Mouse (Mus musculus) liver, postnatal 0 days (tissue): ENCODE measurements around the gene Rexo5. TPM values are rescaled to one million over a fixed set of nuclear protein-coding genes. Genes with fewer than 3 reads are reported as not detected.

ENCODE experiments used
- ATAC-seq: fragments of 200-750 bp; cut with Nextera tagmentation; 2 replicates; pipeline ENCODE4 v1.8.0; 2017; ENCODE audit warnings: mild to moderate bottlenecking, moderate library complexity
- DNase-seq: peaks from one replicate; pipeline ENCODE4 v3.0.0-alpha.2; 2016
- H3K27ac ChIP-seq: fragments of 300-500 bp; sonication (generic); 2 replicates; pipeline ENCODE4 v1.5.1; 2014; ENCODE audit warnings: antibody characterized with exemption, moderate library complexity, mild to moderate bottlenecking, low read depth
- H3K27me3 ChIP-seq: fragments of 300-500 bp; sonication (generic); 2 replicates; pipeline ENCODE4 v1.6.1; 2014; ENCODE audit warnings: low read length, control low read depth, mixed read lengths; ENCODE audit not compliant: insufficient read depth
- H3K36me3 ChIP-seq: fragments of 300-500 bp; sonication (generic); replicated peaks from 2 replicates; pipeline ENCODE4 v1.6.1; 2014; ENCODE audit warnings: mild to moderate bottlenecking, control low read depth, low read length, moderate library complexity, mixed read lengths; ENCODE audit not compliant: insufficient read depth
- H3K4me1 ChIP-seq: fragments of 300-500 bp; sonication (generic); 2 replicates; pipeline ENCODE4 v1.6.1; 2014; ENCODE audit warnings: antibody characterized with exemption, mild to moderate bottlenecking, control low read depth; ENCODE audit not compliant: insufficient read depth
- H3K4me2 ChIP-seq: fragments of 300-500 bp; sonication (generic); 2 replicates; pipeline ENCODE4 v1.6.1; 2014; ENCODE audit warnings: low read depth, mild to moderate bottlenecking, low read length, moderate library complexity, mixed read lengths
- H3K4me3 ChIP-seq: fragments of 300-500 bp; sonication (generic); 2 replicates; pipeline ENCODE4 v1.5.1; 2014; ENCODE audit warnings: low read depth, low read length
- H3K9ac ChIP-seq: fragments of 300-500 bp; sonication (generic); replicated peaks from 2 replicates; pipeline ENCODE4 v1.6.1; 2014; ENCODE audit warnings: mild to moderate bottlenecking, moderate library complexity
- H3K9me3 ChIP-seq: fragments of 300-500 bp; sonication (generic); 2 replicates; pipeline ENCODE4 v1.6.1; 2016; ENCODE audit warnings: mild to moderate bottlenecking, control low read depth, low read length, mixed read lengths
- CTCF ChIP-seq: sonication (generic); IDR thresholded peaks from 2 replicates; pipeline ENCODE4 v1.5.1; 2016; ENCODE audit warnings: antibody characterized with exemption, low read depth
- EP300 ChIP-seq: IDR thresholded peaks from 2 replicates; pipeline ENCODE4 v1.6.1; 2016; ENCODE audit warnings: antibody characterized with exemption, low read depth, mild to moderate bottlenecking
- WGBS: fragments of 180-500 bp; shearing (Covaris S2); extraction: QIAGEN DNeasy Blood & Tissue Kit; methylation state at CpG from one replicate; pipeline ENCODE4 v1.1.7; 2014; ENCODE audit not compliant: insufficient replicate concordance; 5-methylcytosine and 5-hydroxymethylcytosine counted together
- polyA plus RNA-seq: library from polyadenylated mRNA; unstranded; fragments of >200 nt; fragmentation: Nextera tagmentation; extraction: Ambion mirVana; gene quantifications from 2 replicates; pipeline ENCODE4 v1.2.1, GENCODE M21; 2015

The Rexo5 gene
- polyA plus RNA-seq, 1 experiment from 2014 or later: 5.1 TPM

GRCm38 (mm10) chr7:119872204-119872603, 78.4 kb downstream of the Rexo5 start:
- no peak overlapping the region for H3K27ac ChIP-seq
- TF ChIP-seq CTCF: no peak
- TF ChIP-seq EP300: no peak
- no peaks in the 10 kb centered on the region for H3K9me3 ChIP-seq
- H3K4me3 ChIP-seq: no peak overlapping the region
- DNase-seq (no peak), ATAC-seq (no peak)
- no peak overlapping the region for H3K9ac ChIP-seq
- no peaks in the 10 kb centered on the region for H3K27me3 ChIP-seq
- no peak overlapping the region for H3K4me2 ChIP-seq
- H3K36me3 ChIP-seq: no peaks in the 10 kb centered on the region; the same call in 1 of the 2 replicates
- WGBS: 91% methylated on average over 4 of the region's 4 CpGs
- H3K4me1 ChIP-seq: no peaks in the 10 kb centered on the region

GRCm38 (mm10) chr7:119873050-119873449, 79.2 kb downstream of the Rexo5 start:
- no peak for ATAC-seq
- TF ChIP-seq EP300 (no peak), CTCF (no peak)
- H3K36me3 ChIP-seq: no peaks in the 10 kb centered on the region; the same call in 1 of the 2 replicates
- no peaks in the 10 kb centered on the region for H3K9me3 ChIP-seq
- no peak overlapping the region for H3K4me3 ChIP-seq
- H3K4me1 ChIP-seq: no peaks in the 10 kb centered on the region
- no peak overlapping the region for H3K9ac ChIP-seq
- H3K27me3 ChIP-seq: no peaks in the 10 kb centered on the region
- WGBS: 65% methylated on average over 2 of the region's 2 CpGs
- no peak overlapping the region for H3K4me2 ChIP-seq
- H3K27ac ChIP-seq: no peak overlapping the region
- DNase-seq: no peak

- Histone ChIP-seq H3K36me3 (no peaks in the 10 kb centered on the region; the same call in 1 of the 2 replicates), H3K9ac (no peak overlapping the region), H3K4me2 (no peak overlapping the region), H3K9me3 (no peaks in the 10 kb centered on the region), H3K4me3 (no peak overlapping the region), H3K4me1 (peaks cover 12% of the 10 kb centered on the region; the same call in 1 of the 2 replicates), H3K27ac (no peak overlapping the region), H3K27me3 (no peaks in the 10 kb centered on the region)
- TF ChIP-seq EP300 (no peak), CTCF (no peak)
- DNase-seq (no peak), ATAC-seq (no peak)
- WGBS: 62% methylated on average over 3 of the region's 3 CpGs
These were observed 82.1 kb downstream of the Rexo5 start for GRCm38 (mm10) chr7:119875776-119876440.

GRCm38 (mm10) chr7:119879171-119879570, 85.4 kb downstream of the Rexo5 start:
- Histone ChIP-seq H3K4me2 (no peak overlapping the region), H3K27me3 (no peaks in the 10 kb centered on the region), H3K27ac (no peak overlapping the region), H3K9ac (no peak overlapping the region), H3K4me1 (peaks cover 16% of the 10 kb centered on the region), H3K4me3 (no peak overlapping the region), H3K36me3 (no peaks in the 10 kb centered on the region; the same call in 1 of the 2 replicates), H3K9me3 (no peaks in the 10 kb centered on the region)
- TF ChIP-seq CTCF: no peak
- no peak for TF ChIP-seq EP300
- ATAC-seq: peak; percentile 78
- 74% methylated on average over 4 of the region's 4 CpGs for WGBS
- DNase-seq: no peak

GRCm38 (mm10) chr7:119880345-119880744, 86.5 kb downstream of the Rexo5 start:
- H3K27me3 ChIP-seq: no peaks in the 10 kb centered on the region
- no peak for DNase-seq
- TF ChIP-seq EP300 (no peak), CTCF (no peak)
- no peaks in the 10 kb centered on the region for H3K36me3 ChIP-seq
- no peak overlapping the region for H3K4me2 ChIP-seq
- 59% methylated on average over 5 of the region's 5 CpGs for WGBS
- H3K4me3 ChIP-seq: no peak overlapping the region
- ATAC-seq: peak; percentile 33; the same call in 1 of the 2 replicates
- no peak overlapping the region for H3K9ac ChIP-seq
- peaks cover 16% of the 10 kb centered on the region for H3K4me1 ChIP-seq
- no peaks in the 10 kb centered on the region for H3K9me3 ChIP-seq
- 0 out of 2 replicates have a peak overlapping the region, but pooled peaks have one; percentile 2 for H3K27ac ChIP-seq

GRCm38 (mm10) chr7:119881229-119881628, 87.4 kb downstream of the Rexo5 start:
- Histone ChIP-seq H3K27me3 (no peaks in the 10 kb centered on the region), H3K36me3 (no peaks in the 10 kb centered on the region), H3K9ac (no peak overlapping the region), H3K4me3 (no peak overlapping the region), H3K9me3 (no peaks in the 10 kb centered on the region), H3K4me2 (no peak overlapping the region), H3K4me1 (peaks cover 16% of the 10 kb centered on the region), H3K27ac (no peak overlapping the region)
- DNase-seq: no peak
- ATAC-seq: no peak
- WGBS: 72% methylated on average over 2 of the region's 2 CpGs
- no peak for TF ChIP-seq CTCF
- no peak for TF ChIP-seq EP300
